Mouse (Mus musculus) heart, embryonic 11.5 days (tissue): ENCODE measurements around the gene Ncaph2. TPM values are rescaled to one million over a fixed set of nuclear protein-coding genes. Genes with fewer than 3 reads are reported as not detected.

Experiments used
- ATAC-seq: fragments of 200-750 bp; cut with Nextera tagmentation; replicated peaks from 2 replicates; pipeline ENCODE4 v1.8.0; 2017; ENCODE audit warnings: moderate library complexity; ENCODE audit not compliant: insufficient number of reproducible peaks, low FRiP score, low TSS enrichment
- H3K27ac ChIP-seq: fragments of 300-500 bp; sonication (generic); 2 replicates; pipeline ENCODE4 v1.5.1; 2014; ENCODE audit warnings: mild to moderate bottlenecking, low read depth, low read length
- H3K27me3 ChIP-seq: fragments of 300-500 bp; sonication (generic); 2 replicates; pipeline ENCODE4 v1.6.1; 2014; ENCODE audit warnings: mild to moderate bottlenecking, low read length, mixed read lengths; ENCODE audit not compliant: control insufficient read depth, insufficient read depth
- H3K36me3 ChIP-seq: fragments of 300-500 bp; sonication (generic); 2 replicates; pipeline ENCODE4 v1.6.1; 2014; ENCODE audit warnings: mild to moderate bottlenecking, low read length, moderate library complexity, mixed read lengths; ENCODE audit not compliant: control insufficient read depth, insufficient read depth
- H3K4me1 ChIP-seq: fragments of 300-500 bp; sonication (generic); 2 replicates; pipeline ENCODE4 v1.6.1; 2014; ENCODE audit warnings: low read length; ENCODE audit not compliant: control insufficient read depth, insufficient read depth
- H3K4me2 ChIP-seq: fragments of 300-500 bp; sonication (generic); 2 replicates; pipeline ENCODE4 v1.6.1; 2014; ENCODE audit warnings: mild to moderate bottlenecking, moderate library complexity
- H3K4me3 ChIP-seq: fragments of 300-500 bp; sonication (generic); 2 replicates; pipeline ENCODE4 v1.5.1; 2014; ENCODE audit warnings: low read depth, low read length
- H3K9ac ChIP-seq: fragments of 300-500 bp; sonication (generic); 2 replicates; pipeline ENCODE4 v1.6.1; 2014; ENCODE audit warnings: mild to moderate bottlenecking, low read depth, low read length, moderate library complexity
- H3K9me3 ChIP-seq: fragments of 300-500 bp; sonication (generic); replicated peaks from 2 replicates; pipeline ENCODE4 v1.6.1; 2016; ENCODE audit warnings: low read length; ENCODE audit not compliant: control insufficient read depth
- WGBS: fragments of 180-500 bp; shearing (Covaris S2); extraction: QIAGEN DNeasy Blood & Tissue Kit; methylation state at CpG from one replicate; pipeline ENCODE4 v1.1.7; 2014; ENCODE audit not compliant: insufficient replicate concordance; 5-methylcytosine and 5-hydroxymethylcytosine counted together
- microRNA-seq: library from miRNA; unstranded; fragments of <30 nt; microRNA quantifications from one replicate; pipeline ENCODE4, GENCODE M21; 2016; ENCODE audit warnings: borderline number of aligned reads
- polyA plus RNA-seq: library from polyadenylated mRNA; unstranded; fragments of >200 nt; fragmentation: Nextera tagmentation; extraction: Ambion mirVana; gene quantifications from 2 replicates; pipeline ENCODE4 v1.2.1, GENCODE M21; 2014

Ncaph2 gene
- polyA plus RNA-seq, 1 experiment from 2014 or later: 107 TPM

- no peak for ATAC-seq
- H3K4me1 ChIP-seq: no peaks in the 10 kb centered on the region
- H3K9me3 ChIP-seq: peaks cover 7% of the 10 kb centered on the region; the same call in 1 of the 2 replicates
These were observed 49.5 kb downstream of the Ncaph2 start for GRCm38 (mm10) chr15:89404831-89405623.

DNA sequence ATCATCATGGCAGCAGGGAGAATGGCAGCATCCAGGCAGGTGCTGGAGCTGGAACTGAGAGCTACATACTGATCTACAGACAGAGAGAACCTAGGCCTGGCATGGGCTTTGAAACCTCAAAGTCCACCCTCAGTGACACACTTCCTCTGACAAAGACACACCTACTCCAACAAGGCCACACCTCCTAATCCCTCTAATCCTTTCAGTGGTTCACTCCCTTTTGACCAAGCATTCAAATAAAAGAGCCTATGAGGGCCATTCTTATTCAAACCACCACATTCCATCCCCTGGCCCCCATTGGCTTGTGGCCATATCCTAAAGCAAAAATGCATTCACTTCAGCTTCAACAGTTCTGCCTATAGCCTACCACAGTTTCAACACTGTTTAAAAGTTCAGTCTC is 51.2 kb downstream of the Ncaph2 start:
- no peak overlapping the region for H3K27ac ChIP-seq
- H3K4me1 ChIP-seq: no peaks in the 10 kb centered on the region
- no peak overlapping the region for H3K4me2 ChIP-seq

More at GRCm38 (mm10) chr15:89404831-89405623, 49.5 kb downstream of the Ncaph2 start:
- Histone ChIP-seq H3K4me3 (no peak overlapping the region), H3K4me2 (no peak overlapping the region), H3K9ac (no peak overlapping the region), H3K27ac (no peak overlapping the region), H3K27me3 (no peaks in the 10 kb centered on the region), H3K36me3 (no peaks in the 10 kb centered on the region)
- WGBS: 80% methylated on average over 10 of the region's 10 CpGs

DNA sequence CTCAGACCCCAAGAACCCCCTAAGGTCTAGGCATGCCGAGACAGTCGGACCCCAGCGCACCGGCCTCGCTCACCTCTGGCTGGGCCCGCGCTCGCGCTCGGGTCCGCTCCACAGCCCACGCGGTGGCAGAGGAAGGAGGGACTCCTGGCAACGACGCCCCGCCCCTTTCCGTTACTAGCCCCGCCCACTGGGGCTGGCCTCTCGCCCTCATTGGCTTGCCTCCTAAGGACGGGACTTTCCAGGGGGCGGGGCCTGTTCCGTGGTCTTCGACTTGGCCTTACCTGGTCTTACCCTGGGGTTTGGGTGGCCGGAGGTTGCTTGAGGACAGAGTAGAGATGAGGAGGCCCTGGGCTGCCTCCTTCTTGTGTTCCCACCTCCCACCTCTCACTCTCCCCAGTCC is 54.6 kb downstream of the Ncaph2 start, which contains the start of gene Syce3:
Gene Syce3 (minus strand): TSS at position 386 of the 400 bp plus-strand sequence.
- Histone ChIP-seq H3K9me3 (peaks cover 7% of the 10 kb centered on the region; the same call in 1 of the 2 replicates), H3K4me3 (no peak within 1 kb of the TSS), H3K4me1 (no peaks in the 10 kb centered on the region), H3K4me2 (no peak within 1 kb of the TSS), H3K27ac (no peak within 1 kb of the TSS), H3K27me3 (no peaks in the 10 kb centered on the region), H3K36me3 (no peaks in the 10 kb centered on the region), H3K9ac (no peak within 1 kb of the TSS)
- WGBS: 73% methylated on average over 16 of the region's 24 CpGs
- peak; percentile 42; the same call in 1 of the 2 replicates for ATAC-seq

More for the DNA sequence above, 51.2 kb downstream of the Ncaph2 start:
- peaks cover 7% of the 10 kb centered on the region; the same call in 1 of the 2 replicates for H3K9me3 ChIP-seq
- H3K9ac ChIP-seq: no peak overlapping the region
- H3K4me3 ChIP-seq: no peak overlapping the region
- ATAC-seq: no peak
- H3K27me3 ChIP-seq: no peaks in the 10 kb centered on the region
- H3K36me3 ChIP-seq: no peaks in the 10 kb centered on the region

GRCm38 (mm10) chr15:89415282-89415681 is 59.8 kb downstream of the Ncaph2 start:
- no peak overlapping the region for H3K4me2 ChIP-seq

GRCm38 (mm10) chr15:89421938-89422337 is 66.4 kb downstream of the Ncaph2 start:
- H3K4me3 ChIP-seq: no peak overlapping the region
- H3K9ac ChIP-seq: no peak overlapping the region
- H3K27me3 ChIP-seq: no peaks in the 10 kb centered on the region
- WGBS: 93% methylated on average over 9 of the region's 9 CpGs
- no peak for ATAC-seq
- peaks cover 20% of the 10 kb centered on the region for H3K4me1 ChIP-seq
- peaks cover 13% of the 10 kb centered on the region for H3K36me3 ChIP-seq
- H3K9me3 ChIP-seq: no peaks in the 10 kb centered on the region
- H3K4me2 ChIP-seq: no peak overlapping the region
- H3K27ac ChIP-seq: no peak overlapping the region

More at GRCm38 (mm10) chr15:89415282-89415681, 59.8 kb downstream of the Ncaph2 start:
- H3K27me3 ChIP-seq: no peaks in the 10 kb centered on the region
- H3K4me1 ChIP-seq: peaks cover 3% of the 10 kb centered on the region
- peaks cover 14% of the 10 kb centered on the region; the same call in 1 of the 2 replicates for H3K36me3 ChIP-seq
- H3K27ac ChIP-seq: peak overlapping the region; percentile 75
- peak; percentile 57 for ATAC-seq
- H3K9ac ChIP-seq: no peak overlapping the region
- WGBS: 56% methylated on average over 8 of the region's 8 CpGs
- no peaks in the 10 kb centered on the region for H3K9me3 ChIP-seq
- H3K4me3 ChIP-seq: no peak overlapping the region

Small RNA genes lying within 50 kb of the gene (microRNA-seq; reads per million reads assigned to microRNA genes)
- 0.47 reads per million for gene Mir6959

Other genes with a start within 250 kb of the Ncaph2 start
- 13.1 and 14.1 TPM in 2 replicates for gene Tubgcp6, start 232.6 kb upstream of the Ncaph2 start, polyA plus RNA-seq
- gene Hdac10, start 227.0 kb upstream of the Ncaph2 start, polyA plus RNA-seq: 10.5 and 11.4 TPM in 2 replicates
- gene Mapk12, start 215.0 kb upstream of the Ncaph2 start, polyA plus RNA-seq: 20.7 and 24.6 TPM in 2 replicates
- gene Mapk11, start 206.1 kb upstream of the Ncaph2 start, polyA plus RNA-seq: 3.2 and 4.2 TPM in 2 replicates
- gene Plxnb2, start 174.9 kb upstream of the Ncaph2 start, polyA plus RNA-seq: 84.6 and 95.1 TPM in 2 replicates
- gene Dennd6b, start 159.2 kb upstream of the Ncaph2 start, polyA plus RNA-seq: 18.0 and 18.5 TPM in 2 replicates
- 20.5 and 23.5 TPM in 2 replicates for gene Ppp6r2, start 144.2 kb upstream of the Ncaph2 start, polyA plus RNA-seq
- 45.7 and 50.8 TPM in 2 replicates for gene Sbf1, start 40.4 kb upstream of the Ncaph2 start, polyA plus RNA-seq
- gene Adm2, start 33.0 kb upstream of the Ncaph2 start, polyA plus RNA-seq: 0.79 and 1.0 TPM in 2 replicates
- not detected in 2 replicates for gene Miox, start 21.3 kb upstream of the Ncaph2 start, polyA plus RNA-seq
- 29.7 and 37.3 TPM in 2 replicates for gene Lmf2, start 60 bp upstream of the Ncaph2 start, polyA plus RNA-seq
- gene Sco2, start 18.1 kb downstream of the Ncaph2 start, polyA plus RNA-seq: 7.4 TPM in 2 replicates
- gene Tymp, start 21.3 kb downstream of the Ncaph2 start, polyA plus RNA-seq: 0.86 and 1.5 TPM in 2 replicates
- gene Odf3b, start 23.6 kb downstream of the Ncaph2 start, polyA plus RNA-seq: 0.54 and 1.00 TPM in 2 replicates
- gene Klhdc7b, start 29.2 kb downstream of the Ncaph2 start, polyA plus RNA-seq: not detected in 2 replicates
- not detected in 2 replicates for gene Syce3, start 54.8 kb downstream of the Ncaph2 start, polyA plus RNA-seq
- gene Cpt1b, start 70.1 kb downstream of the Ncaph2 start, polyA plus RNA-seq: 111 and 129 TPM in 2 replicates
- 1.7 and 2.4 TPM in 2 replicates for gene C730034F03Rik, start 73.9 kb downstream of the Ncaph2 start, polyA plus RNA-seq
- 0.86 TPM in 1 of 2 replicates, not detected in the other for gene Gm44502, start 74.0 kb downstream of the Ncaph2 start, polyA plus RNA-seq
- 67.6 and 68.1 TPM in 2 replicates for gene Chkb, start 74.2 kb downstream of the Ncaph2 start, polyA plus RNA-seq
- 0.19 and 0.68 TPM in 2 replicates for gene Mapk8ip2, start 98.2 kb downstream of the Ncaph2 start, polyA plus RNA-seq
- 9.4 TPM in 2 replicates for gene Arsa, start 121.7 kb downstream of the Ncaph2 start, polyA plus RNA-seq
- gene Shank3, start 143.9 kb downstream of the Ncaph2 start, polyA plus RNA-seq: 2.1 and 2.7 TPM in 2 replicates
- 0.20 TPM in 2 replicates for gene Acr, start 212.6 kb downstream of the Ncaph2 start, polyA plus RNA-seq
- 25.8 and 27.5 TPM in 2 replicates for gene Rabl2, start 236.2 kb downstream of the Ncaph2 start, polyA plus RNA-seq